ENCODE assay signal across 25 mouse cellular contexts in the genomic region with DNA sequence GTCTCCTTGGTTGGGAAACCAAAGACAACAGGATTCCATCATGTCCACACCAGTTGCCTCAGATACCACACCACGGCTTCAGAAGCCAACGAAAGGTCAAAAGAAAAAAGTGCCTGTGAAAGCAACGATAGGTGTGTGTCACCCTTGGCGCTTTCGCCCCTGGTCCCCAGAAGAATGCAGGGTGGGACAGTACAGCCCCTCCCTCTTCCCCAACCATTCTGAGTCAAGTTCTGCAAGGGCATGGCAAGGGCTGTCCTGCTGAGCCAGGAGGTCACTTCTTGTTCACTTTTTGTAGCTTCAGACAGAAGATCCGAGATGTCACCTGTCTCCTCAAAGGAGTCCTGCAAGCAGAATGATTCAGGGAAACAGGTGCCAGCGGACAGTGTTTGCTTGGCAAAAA. TPM values are rescaled to one million over a fixed set of nuclear protein-coding genes. Genes with fewer than 3 reads are reported as not detected.
"Had no signal": no experiment of that assay in that cellular context is flagged by ENCODE, and none has a peak within 500 bp of the region (broad histone marks: within the 10 kb centered on the region; RNA-seq: fewer than 3 reads in every experiment).

No protein-coding gene starts in this region.

- H3K4me3 ChIP-seq: midbrain, embryonic 10.5 days; midbrain, embryonic 12.5 days; myocyte; neural tube, embryonic 13.5 days; neural tube, embryonic 15.5 days; stomach, embryonic 15.5 days had no signal

- H3K36me3 ChIP-seq: midbrain, embryonic 10.5 days; midbrain, embryonic 12.5 days; neural tube, embryonic 13.5 days; neural tube, embryonic 15.5 days; stomach, embryonic 15.5 days had no signal

- H3K27me3 ChIP-seq: midbrain, embryonic 12.5 days; neural tube, embryonic 13.5 days; neural tube, embryonic 15.5 days; stomach, embryonic 15.5 days had no signal

- H3K4me1 ChIP-seq: midbrain, embryonic 10.5 days; midbrain, embryonic 12.5 days; neural tube, embryonic 13.5 days; neural tube, embryonic 15.5 days; stomach, embryonic 15.5 days had no signal

- DNase-seq: lung, adult 18-20 months; lung, embryonic 14.5 days; lung, postnatal 10 days; lung, postnatal 4 days; midbrain, embryonic 14.5 days; retina, postnatal 1 day; right cerebral cortex, postnatal 14 days; thymus, adult 2 months; thymus, postnatal 25 days; thymus, postnatal 4 days had no signal

- H3K27ac ChIP-seq: liver, embryonic 14.5 days; midbrain, embryonic 10.5 days; midbrain, embryonic 12.5 days; neural tube, embryonic 13.5 days; neural tube, embryonic 15.5 days; stomach, embryonic 15.5 days had no signal

RNA-seq across cellular contexts. Expression of a gene that starts 1.3 kb away (rescaled TPM):
- total RNA-seq: megakaryocyte, adult 5-6 weeks; megakaryocyte-erythroid progenitor cell, adult 5-6 weeks had no signal
- polyA plus RNA-seq: liver, embryonic 14.5 days; liver, embryonic 16.5 days; lung, embryonic 14.5 days; lung, embryonic 16.5 days; midbrain, embryonic 10.5 days; midbrain, embryonic 12.5 days; midbrain, embryonic 14.5 days; midbrain, embryonic 16.5 days; myocyte; neural tube, embryonic 11.5 days; neural tube, embryonic 13.5 days; neural tube, embryonic 15.5 days; spleen, adult 2 months; stomach, embryonic 15.5 days; thymus, adult 2 months; urinary bladder, adult 2 months had no signal
